Mouse (Mus musculus) stomach, embryonic 14.5 days (tissue): ENCODE data around the gene Rab26. TPM values are rescaled to one million over a fixed set of nuclear protein-coding genes. Genes with fewer than 3 reads are reported as not detected.
A peak's percentile ranks its signal among the peaks of the same experiment; 100 is the strongest.

Experiments
- ATAC-seq: fragments of 200-750 bp; cut with Nextera tagmentation; 2 replicates; pipeline ENCODE4 v1.8.0; 2017; ENCODE audit warnings: low read depth, moderate TSS enrichment; ENCODE audit not compliant: insufficient number of reproducible peaks, insufficient read depth, low FRiP score
- H3K27ac ChIP-seq: fragments of 300-500 bp; sonication (generic); 2 replicates; pipeline ENCODE4 v1.5.1; 2014; ENCODE audit warnings: mild to moderate bottlenecking, low read length, moderate library complexity, mixed read lengths
- H3K27me3 ChIP-seq: fragments of 300-500 bp; sonication (generic); 2 replicates; pipeline ENCODE4 v1.6.1; 2014; ENCODE audit warnings: low read length, control low read depth, mixed read lengths; ENCODE audit not compliant: control insufficient read depth, insufficient read depth
- H3K36me3 ChIP-seq: fragments of 300-500 bp; sonication (generic); 2 replicates; pipeline ENCODE4 v1.6.1; 2014; ENCODE audit warnings: mild to moderate bottlenecking, control low read depth, low read length, moderate library complexity, mixed read lengths; ENCODE audit not compliant: control insufficient read depth, insufficient read depth
- H3K4me1 ChIP-seq: fragments of 300-500 bp; sonication (generic); 2 replicates; pipeline ENCODE4 v1.6.1; 2014; ENCODE audit warnings: low read length, control low read depth, mixed read lengths; ENCODE audit not compliant: control insufficient read depth, insufficient read depth
- H3K4me2 ChIP-seq: fragments of 300-500 bp; sonication (generic); replicated peaks from 2 replicates; pipeline ENCODE4 v1.6.1; 2014; ENCODE audit warnings: low read depth, low read length, control low read depth
- H3K4me3 ChIP-seq: fragments of 300-500 bp; sonication (generic); 2 replicates; pipeline ENCODE4 v1.5.1; 2014; ENCODE audit warnings: low read depth, low read length, control low read depth
- H3K9ac ChIP-seq: fragments of 300-500 bp; sonication (generic); replicated peaks from 2 replicates; pipeline ENCODE4 v1.6.1; 2014; ENCODE audit warnings: low read depth, mild to moderate bottlenecking, control low read depth, low read length, moderate library complexity, mixed read lengths
- H3K9me3 ChIP-seq: fragments of 300-500 bp; sonication (generic); 2 replicates; pipeline ENCODE4 v1.6.1; 2016; ENCODE audit warnings: low read depth, low read length, control low read depth; ENCODE audit not compliant: control insufficient read depth
- WGBS: fragments of 180-500 bp; shearing (Covaris S2); extraction: QIAGEN DNeasy Blood & Tissue Kit; methylation state at CpG from one replicate; pipeline ENCODE4 v1.1.7; 2014; 5-methylcytosine and 5-hydroxymethylcytosine counted together
- polyA plus RNA-seq: library from polyadenylated mRNA; unstranded; fragments of >200 nt; fragmentation: Nextera tagmentation; extraction: Ambion mirVana; gene quantifications from 2 replicates; pipeline ENCODE4 v1.2.1, GENCODE M21; 2014

Rab26 gene
- polyA plus RNA-seq, 1 experiment from 2014 or later = 3.2 TPM

- Histone ChIP-seq H3K9me3 (no peaks in the 10 kb centered on the region), H3K4me2 (no peak overlapping the region), H3K4me3 (no peak overlapping the region), H3K9ac (no peak overlapping the region), H3K36me3 (peaks cover 14% of the 10 kb centered on the region), H3K27ac (no peak overlapping the region), H3K4me1 (peaks cover 9% of the 10 kb centered on the region; the same call in 1 of the 2 replicates), H3K27me3 (no peaks in the 10 kb centered on the region)
- ATAC-seq = no peak
- 87% methylated on average over 3 of the region's 3 CpGs for WGBS
Measured at GRCm38 (mm10) chr17:24565092-24565491, 31.1 kb upstream of the Rab26 start.

- Histone ChIP-seq H3K36me3 (peaks cover 8% of the 10 kb centered on the region), H3K4me1 (peaks cover 11% of the 10 kb centered on the region), H3K27ac (no peak overlapping the region), H3K4me3 (no peak overlapping the region), H3K9me3 (no peaks in the 10 kb centered on the region), H3K9ac (no peak overlapping the region), H3K4me2 (no peak overlapping the region), H3K27me3 (no peaks in the 10 kb centered on the region)
- ATAC-seq = no peak
- WGBS = 85% methylated on average over 4 of the region's 4 CpGs
Measured at GRCm38 (mm10) chr17:24564422-24564821, 30.4 kb upstream of the Rab26 start.

GRCm38 (mm10) chr17:24563638-24564037 lies 29.6 kb upstream of the Rab26 start:
- no peak overlapping the region for H3K4me2 ChIP-seq
- no peaks in the 10 kb centered on the region for H3K27me3 ChIP-seq
- no peak overlapping the region for H3K27ac ChIP-seq
- H3K4me1 ChIP-seq = peaks cover 19% of the 10 kb centered on the region
- 87% methylated on average over 5 of the region's 5 CpGs for WGBS
- H3K9me3 ChIP-seq = no peaks in the 10 kb centered on the region
- H3K4me3 ChIP-seq = no peak overlapping the region
- H3K9ac ChIP-seq = no peak overlapping the region
- peaks cover 8% of the 10 kb centered on the region for H3K36me3 ChIP-seq
- no peak for ATAC-seq

GRCm38 (mm10) chr17:24561592-24561991 lies 27.6 kb upstream of the Rab26 start:
- 91% methylated on average over 2 of the region's 2 CpGs for WGBS

GRCm38 (mm10) chr17:24560301-24561028 lies 26.5 kb upstream of the Rab26 start:
- no peak for ATAC-seq
- 81% methylated on average over 5 of the region's 5 CpGs for WGBS
- no peaks in the 10 kb centered on the region for H3K9me3 ChIP-seq
- H3K27me3 ChIP-seq = no peaks in the 10 kb centered on the region
- no peak overlapping the region for H3K9ac ChIP-seq
- H3K36me3 ChIP-seq = no peaks in the 10 kb centered on the region; the same call in none of the 2 replicates
- peaks cover 23% of the 10 kb centered on the region for H3K4me1 ChIP-seq
- no peak overlapping the region for H3K4me3 ChIP-seq
- no peak overlapping the region for H3K27ac ChIP-seq
- H3K4me2 ChIP-seq = no peak overlapping the region

More at GRCm38 (mm10) chr17:24561592-24561991, 27.6 kb upstream of the Rab26 start:
- Histone ChIP-seq H3K4me3 (no peak overlapping the region), H3K4me1 (peaks cover 25% of the 10 kb centered on the region), H3K36me3 (peaks cover 3% of the 10 kb centered on the region), H3K27me3 (no peaks in the 10 kb centered on the region), H3K4me2 (no peak overlapping the region), H3K9ac (no peak overlapping the region), H3K9me3 (no peaks in the 10 kb centered on the region), H3K27ac (no peak overlapping the region)
- no peak for ATAC-seq

- Histone ChIP-seq H3K4me3 (no peak overlapping the region), H3K4me2 (peak overlapping the region; percentile 1; the same call in 1 of the 2 replicates), H3K27me3 (no peaks in the 10 kb centered on the region), H3K36me3 (no peaks in the 10 kb centered on the region; the same call in 1 of the 2 replicates), H3K27ac (peak overlapping the region; percentile 93), H3K4me1 (peaks cover 23% of the 10 kb centered on the region), H3K9ac (no peak overlapping the region), H3K9me3 (no peaks in the 10 kb centered on the region)
- WGBS = 54% methylated on average over 3 of the region's 3 CpGs
- ATAC-seq = peak; percentile 39; the same call in 1 of the 2 replicates
Measured at GRCm38 (mm10) chr17:24559146-24559545, 25.1 kb upstream of the Rab26 start.

- peaks cover 23% of the 10 kb centered on the region for H3K4me1 ChIP-seq
- 41% methylated on average over 4 of the region's 4 CpGs for WGBS
- peak; percentile 58; the same call in 1 of the 2 replicates for ATAC-seq
- H3K9ac ChIP-seq = no peak overlapping the region
- H3K27me3 ChIP-seq = no peaks in the 10 kb centered on the region
- no peak overlapping the region for H3K4me3 ChIP-seq
- H3K27ac ChIP-seq = peak overlapping the region; percentile 93
- no peaks in the 10 kb centered on the region for H3K9me3 ChIP-seq
- peak overlapping the region; percentile 1; the same call in 1 of the 2 replicates for H3K4me2 ChIP-seq
- H3K36me3 ChIP-seq = no peaks in the 10 kb centered on the region; the same call in 1 of the 2 replicates
Measured at GRCm38 (mm10) chr17:24558600-24559099, 24.6 kb upstream of the Rab26 start.

- ATAC-seq = no peak
- 71% methylated on average over 7 of the region's 7 CpGs for WGBS
- H3K4me2 ChIP-seq = no peak overlapping the region
- H3K4me3 ChIP-seq = no peak overlapping the region
- H3K4me1 ChIP-seq = peaks cover 27% of the 10 kb centered on the region
- H3K27me3 ChIP-seq = no peaks in the 10 kb centered on the region
- H3K9ac ChIP-seq = no peak overlapping the region
- no peak overlapping the region for H3K27ac ChIP-seq
- no peaks in the 10 kb centered on the region for H3K9me3 ChIP-seq
- H3K36me3 ChIP-seq = no peaks in the 10 kb centered on the region
Measured at GRCm38 (mm10) chr17:24557091-24557490, 23.1 kb upstream of the Rab26 start.
